Mouse (Mus musculus) thymus, postnatal 4 days (tissue): ENCODE data around the gene Mphosph10.
A peak's percentile ranks its signal among the peaks of the same experiment; 100 is the strongest.

ENCODE experiments used
- DNase-seq: peaks from one replicate; pipeline ENCODE4 v3.0.0; 2021

Gene Mphosph10

DNA sequence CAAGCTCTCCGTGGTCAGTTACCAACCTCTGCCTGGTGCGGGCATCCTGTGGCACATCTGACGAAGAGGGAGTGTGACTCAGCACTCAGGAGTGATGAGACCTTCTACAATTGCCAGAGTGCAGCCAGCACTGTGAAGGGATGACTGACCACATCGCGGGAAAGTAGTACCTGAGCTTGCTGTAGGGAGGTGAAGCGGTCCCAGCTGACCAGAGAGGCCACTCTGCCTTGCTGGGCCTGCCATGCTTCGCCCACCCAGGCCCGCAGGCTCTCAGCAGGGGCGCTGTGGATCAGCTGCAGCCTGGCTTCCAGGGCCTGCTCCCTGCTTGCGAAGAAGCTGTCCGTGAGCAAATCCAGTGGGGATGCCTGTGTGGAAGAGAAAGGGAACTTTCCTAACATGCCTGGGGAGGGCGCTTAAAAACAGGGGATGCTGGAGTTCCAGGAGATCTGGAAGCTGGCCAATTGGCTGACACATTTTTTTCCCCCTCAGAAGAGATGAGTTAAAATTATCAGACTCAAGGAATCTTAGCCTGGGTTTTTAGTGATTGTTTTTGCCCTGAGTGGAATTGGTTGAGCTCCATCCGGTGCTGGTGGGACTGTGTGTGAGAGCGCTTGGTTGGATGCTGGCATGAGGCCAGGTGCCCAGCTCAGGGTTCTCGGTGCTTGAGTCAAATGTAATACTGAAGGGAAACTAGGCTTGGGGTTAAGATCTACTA is 42.8 kb downstream of the Mphosph10 start:
- DNase-seq: no peak

DNA sequence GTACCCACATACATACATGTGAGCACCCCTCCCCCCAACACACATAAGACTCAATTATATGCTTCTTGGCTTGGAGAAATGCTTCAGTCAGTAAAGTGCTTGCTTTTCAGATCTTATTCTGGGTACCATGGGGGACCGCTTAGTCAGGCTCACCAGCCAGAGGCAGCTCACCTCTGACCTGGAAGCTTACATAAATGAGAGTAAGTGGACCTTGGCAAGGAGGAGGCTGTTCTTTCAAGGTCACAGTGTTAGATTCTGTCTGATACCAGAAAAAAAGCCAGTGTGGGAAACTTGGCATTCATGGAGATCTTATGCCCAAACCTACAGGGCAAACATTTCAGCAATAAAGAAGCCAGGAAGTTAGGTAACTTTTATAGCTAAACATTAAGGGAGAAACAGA is 44.3 kb downstream of the Mphosph10 start:
- DNase-seq: no peak

DNA sequence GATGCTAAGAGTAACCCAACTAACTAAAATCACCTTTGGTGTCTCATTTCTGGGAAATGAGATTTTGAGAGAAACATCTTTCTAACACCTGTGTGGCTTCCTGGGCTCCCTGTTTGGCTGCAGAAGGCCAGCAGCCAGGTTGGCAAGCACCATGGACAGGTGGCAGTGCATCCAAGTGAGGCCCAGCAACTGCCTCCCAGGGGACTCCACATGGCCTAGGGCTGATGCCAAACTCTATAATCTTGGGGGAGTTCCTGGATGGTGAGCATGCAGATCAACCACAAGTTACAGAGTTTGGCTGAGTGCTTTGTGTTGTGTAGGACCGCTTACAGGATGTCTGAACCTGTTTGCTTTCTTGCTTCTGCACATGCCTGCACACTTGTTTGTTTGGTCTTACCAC is 59.4 kb downstream of the Mphosph10 start:
- no peak for DNase-seq

DNA sequence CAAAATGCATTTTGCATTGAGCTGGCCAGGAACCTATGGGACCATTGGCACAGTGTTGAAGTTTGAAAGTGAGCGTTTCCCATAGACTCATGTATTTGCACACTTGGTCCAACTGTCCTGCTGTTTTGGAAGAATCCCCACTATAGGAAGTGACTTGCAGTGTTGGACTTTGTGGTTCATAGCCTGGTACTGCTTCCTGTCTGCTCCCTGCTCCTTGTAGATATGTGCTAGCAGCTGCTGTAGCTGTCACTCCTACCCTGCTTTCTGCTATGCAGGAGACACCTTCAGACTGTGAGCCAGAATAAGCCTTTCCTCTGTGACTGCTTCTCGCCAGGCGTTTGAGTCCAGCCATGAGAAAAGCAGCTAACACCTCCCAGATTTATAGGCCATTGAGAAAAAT is 60.8 kb downstream of the Mphosph10 start:
- DNase-seq: no peak

DNA sequence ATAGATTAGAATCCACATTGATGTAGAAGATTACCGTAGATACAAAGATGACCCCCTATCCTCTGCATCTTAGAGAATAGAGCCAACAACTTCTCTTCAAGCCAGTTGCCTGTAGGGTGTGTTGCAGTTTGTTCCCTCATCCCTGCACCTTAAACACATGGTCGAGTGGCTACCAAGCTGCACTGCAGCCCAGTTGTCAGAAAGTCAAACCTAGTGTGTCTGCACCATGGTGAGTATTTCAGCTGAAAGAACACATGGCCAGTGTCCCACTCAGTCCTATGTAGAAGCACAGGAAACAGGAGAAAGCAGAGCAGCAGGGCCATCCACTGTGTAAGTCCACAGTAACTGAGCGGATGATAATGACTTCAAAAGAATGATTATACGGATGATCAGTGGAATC is 64.6 kb downstream of the Mphosph10 start:
- DNase-seq: no peak

DNA sequence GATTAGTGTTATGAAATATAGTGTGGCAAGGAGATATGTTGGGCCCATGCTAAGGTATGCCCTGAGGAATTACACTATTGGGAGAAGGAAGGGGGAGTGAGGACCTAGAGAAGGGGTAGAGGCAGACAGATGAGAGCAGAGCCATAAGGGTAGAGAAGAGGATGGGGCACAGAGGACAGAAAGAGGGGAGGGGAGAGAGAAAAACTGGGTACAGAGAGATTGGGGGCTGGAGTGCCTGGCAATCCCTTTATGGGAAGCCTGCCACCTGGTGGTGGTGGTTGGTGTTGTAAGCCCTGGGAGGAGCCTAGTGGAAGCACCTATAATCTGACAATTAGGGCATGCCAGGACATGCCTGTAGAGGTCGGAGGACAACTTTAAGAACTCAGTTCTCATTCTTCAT is 65.2 kb downstream of the Mphosph10 start:
- peak; percentile 97 for DNase-seq
